Mouse (Mus musculus): ENCODE measurements around the gene Chst15. TPM values are rescaled to one million over a fixed set of nuclear protein-coding genes. Genes with fewer than 3 reads are reported as not detected.
A peak's percentile ranks its signal among the peaks of the same experiment; 100 is the strongest.

Gene Chst15
- polyA plus RNA-seq, 1 experiment from 2014 or later: 8.2 TPM

DNA sequence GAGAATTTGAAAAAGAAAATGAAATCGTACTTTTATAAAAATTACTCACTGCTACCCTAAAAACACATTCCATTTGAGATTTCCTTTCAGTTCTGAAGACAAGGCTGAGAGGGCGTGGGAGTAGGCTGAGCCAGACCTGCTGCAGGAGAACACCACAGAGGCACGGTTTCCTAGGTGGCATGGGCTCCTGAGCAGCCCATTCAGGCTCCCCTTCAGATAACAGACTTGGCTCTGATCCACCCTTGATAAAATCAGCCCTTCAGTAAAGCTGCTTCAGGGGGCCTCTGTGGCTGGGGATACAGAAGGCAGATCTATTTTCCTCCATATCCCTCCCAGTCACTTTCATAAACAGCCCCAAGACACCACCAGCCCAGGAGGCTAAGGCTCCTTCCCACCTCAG, 19.8 kb upstream of the Chst15 start:
- no peak for DNase-seq (ENCODE audit: low spot score)

DNA sequence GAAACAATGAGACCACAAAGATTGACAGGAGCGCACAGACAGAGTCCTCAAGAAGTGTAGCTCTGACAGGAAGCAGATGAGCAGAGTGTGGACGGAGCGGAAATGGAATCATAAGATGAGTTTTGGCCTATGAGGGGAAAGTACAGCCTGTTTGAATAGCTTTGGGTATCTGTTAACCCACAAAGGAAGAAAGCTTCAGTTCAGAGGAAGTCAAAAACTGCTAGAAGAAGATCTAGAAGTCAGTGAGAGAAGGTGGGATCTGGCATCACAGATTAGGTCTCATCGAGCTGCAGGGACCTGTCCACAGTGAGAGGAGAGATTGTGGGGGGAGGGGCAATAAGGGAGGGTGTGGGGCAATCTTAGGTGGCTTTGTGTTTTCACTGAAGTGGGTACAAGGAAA, 18.3 kb upstream of the Chst15 start:
- peak; percentile 65 for DNase-seq (ENCODE audit: low spot score)

DNA sequence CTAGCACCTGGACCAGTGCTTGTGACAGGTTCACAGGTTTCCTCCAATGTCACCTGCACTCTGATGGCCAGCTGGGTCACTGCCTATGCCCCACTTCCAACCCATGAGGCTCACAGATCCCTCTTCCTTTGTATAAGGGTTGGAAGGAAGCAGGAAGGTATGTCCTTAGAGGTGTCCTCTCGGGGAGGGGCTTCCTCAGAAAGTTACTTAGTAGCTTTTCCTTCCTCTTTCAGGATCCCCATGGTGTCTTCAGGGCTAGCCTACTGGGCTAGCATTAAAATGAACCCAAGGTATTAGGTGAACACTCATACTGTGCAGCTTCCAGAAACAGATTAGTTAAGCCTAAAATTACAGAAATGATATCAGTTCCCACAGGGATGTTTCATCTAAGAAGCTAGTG, 16.1 kb upstream of the Chst15 start:
- DNase-seq (ENCODE audit: low spot score): no peak

DNA sequence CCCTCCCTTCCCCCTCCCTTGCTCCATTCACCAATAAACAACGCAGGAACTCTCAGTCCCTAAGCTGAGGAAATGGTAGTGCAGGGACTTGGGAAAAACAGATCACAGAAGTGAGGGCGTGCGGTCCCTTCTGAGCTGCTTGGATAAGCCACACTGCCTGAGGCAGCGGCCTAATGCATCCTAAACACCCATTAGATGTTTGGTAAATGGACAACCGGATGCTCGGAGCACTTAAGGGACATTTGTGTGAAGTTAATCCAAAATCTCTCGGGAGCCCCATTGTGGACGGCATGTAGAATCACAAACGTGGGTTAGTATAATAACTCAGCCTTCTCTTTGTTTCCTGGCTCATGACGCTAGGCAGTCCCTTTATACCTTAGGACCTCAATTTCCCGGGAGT, 15.1 kb upstream of the Chst15 start:
- DNase-seq (ENCODE audit: low spot score): no peak

DNA sequence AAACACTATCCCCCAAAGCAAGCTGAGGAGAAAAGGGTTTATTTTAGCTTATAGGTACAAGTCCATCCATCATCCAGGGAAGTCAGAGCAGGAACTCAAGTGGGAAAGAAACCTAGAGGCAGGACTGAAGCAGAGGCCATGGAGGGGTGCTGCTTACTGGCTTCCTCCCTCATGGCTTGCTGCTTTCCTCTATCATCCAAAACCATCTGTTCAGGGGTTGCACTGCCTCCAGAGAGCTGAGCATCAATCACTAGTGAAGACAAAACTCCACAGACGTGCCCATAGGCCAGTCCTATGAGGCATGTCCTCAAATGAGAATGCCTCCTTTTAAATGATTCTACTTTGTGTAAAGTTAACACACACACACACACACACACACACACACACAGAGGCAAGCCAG, 13.2 kb upstream of the Chst15 start:
- no peak for DNase-seq (ENCODE audit: low spot score)

DNA sequence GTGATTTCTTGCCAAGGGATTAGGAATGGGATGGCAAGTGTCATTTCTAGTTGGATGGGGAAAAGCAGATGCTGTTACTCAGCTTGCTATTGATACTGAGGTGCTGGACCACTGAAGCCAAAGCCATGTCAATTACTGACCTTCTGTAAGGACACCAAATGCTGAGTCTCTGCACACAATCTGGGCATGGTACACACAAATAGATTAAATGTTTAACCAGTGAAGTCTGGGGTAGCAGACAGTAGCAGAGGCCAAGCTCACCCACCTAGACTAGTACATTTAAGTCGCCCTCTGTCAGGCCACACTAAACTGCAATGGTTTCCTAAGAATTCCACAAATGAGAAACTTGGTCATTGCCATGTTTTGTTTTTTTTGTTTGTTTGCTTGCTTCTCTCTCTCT, 11.6 kb upstream of the Chst15 start:
- no peak for DNase-seq (ENCODE audit: low spot score)

DNA sequence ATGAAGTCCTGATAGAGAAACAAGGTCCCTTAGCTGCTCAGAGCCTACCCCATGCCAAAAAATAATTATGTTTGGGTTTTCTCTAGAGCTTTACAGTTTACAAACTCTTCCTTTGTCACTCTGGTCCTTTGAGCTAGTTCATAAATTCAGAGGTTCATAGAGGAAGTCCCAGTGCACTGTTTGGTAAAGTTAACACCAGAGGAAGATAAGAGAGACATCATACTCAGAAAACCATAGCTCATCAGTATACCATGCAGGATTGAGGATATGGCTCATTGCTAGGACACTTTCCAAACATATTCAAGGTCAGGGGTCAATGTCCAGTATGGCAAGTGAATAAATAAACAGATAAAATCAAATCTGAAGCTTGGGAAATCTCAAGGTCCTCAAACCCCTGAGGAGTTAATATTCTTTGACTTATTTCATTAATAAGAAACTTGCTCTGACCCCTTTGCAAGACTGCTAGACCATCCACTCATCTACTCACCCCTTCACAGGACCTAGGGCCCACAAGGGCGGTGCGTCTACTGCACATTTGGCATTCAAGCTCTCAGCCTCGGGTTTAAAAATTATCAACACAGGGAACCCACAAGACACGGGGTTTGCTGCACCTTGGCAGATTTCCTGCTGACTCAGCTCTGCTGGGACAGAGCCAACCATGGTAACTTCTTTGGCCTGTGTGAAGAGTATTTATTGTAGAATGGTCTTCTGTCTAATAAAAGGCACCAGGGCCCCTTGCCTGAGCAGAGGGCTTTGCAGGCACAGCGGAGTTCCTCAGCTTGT, 8.7 kb upstream of the Chst15 start:
- no peak for DNase-seq (ENCODE audit: low spot score)

DNA sequence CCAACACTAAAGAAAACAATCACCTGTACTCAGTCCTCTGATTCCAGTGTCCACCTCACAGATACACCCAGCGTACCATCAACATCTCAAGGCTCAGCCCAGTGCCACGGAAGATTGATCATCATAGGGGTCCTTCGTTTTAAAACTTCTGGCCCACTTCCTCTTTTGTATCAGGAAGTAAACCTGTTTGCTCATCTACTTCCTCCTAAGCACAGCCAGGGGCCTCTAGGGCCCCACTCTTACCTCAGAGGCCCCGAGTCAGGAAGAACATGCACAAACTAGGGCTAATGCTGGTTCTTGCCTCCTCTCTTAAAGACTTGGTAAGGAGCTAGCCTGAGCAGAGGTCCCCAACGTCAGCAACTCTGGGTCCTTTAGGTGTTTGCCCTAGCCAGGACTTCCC, 6.4 kb upstream of the Chst15 start:
- DNase-seq (ENCODE audit: low spot score): peak; percentile 58

DNA sequence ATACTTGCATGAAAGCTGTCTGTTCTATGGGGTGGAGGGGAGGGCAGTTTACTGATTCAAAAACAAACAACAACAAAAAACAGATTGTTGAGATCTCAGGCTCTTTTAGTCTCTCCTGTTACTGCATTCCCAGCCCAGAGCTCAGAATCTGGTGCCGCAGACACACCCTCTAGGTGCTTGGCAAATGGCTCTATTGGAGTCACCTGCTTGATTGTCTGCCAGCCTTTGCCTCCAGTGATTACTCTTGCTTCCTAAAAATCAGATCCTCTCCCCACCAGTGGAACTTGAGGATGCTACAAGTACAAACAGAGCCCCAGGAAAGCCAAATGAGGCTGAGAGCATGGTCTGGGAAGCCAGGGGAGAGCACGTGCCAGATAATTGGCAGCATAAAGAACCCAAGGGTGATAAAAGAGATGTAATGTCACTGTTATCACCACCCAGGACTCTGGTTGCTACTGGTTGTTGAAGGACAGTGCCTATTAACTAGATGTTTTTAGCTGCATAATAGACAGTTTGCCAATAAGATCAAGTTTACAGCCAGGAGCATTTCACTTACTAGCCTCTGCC, 4.4 kb upstream of the Chst15 start:
- DNase-seq (ENCODE audit: low spot score): no peak

DNA sequence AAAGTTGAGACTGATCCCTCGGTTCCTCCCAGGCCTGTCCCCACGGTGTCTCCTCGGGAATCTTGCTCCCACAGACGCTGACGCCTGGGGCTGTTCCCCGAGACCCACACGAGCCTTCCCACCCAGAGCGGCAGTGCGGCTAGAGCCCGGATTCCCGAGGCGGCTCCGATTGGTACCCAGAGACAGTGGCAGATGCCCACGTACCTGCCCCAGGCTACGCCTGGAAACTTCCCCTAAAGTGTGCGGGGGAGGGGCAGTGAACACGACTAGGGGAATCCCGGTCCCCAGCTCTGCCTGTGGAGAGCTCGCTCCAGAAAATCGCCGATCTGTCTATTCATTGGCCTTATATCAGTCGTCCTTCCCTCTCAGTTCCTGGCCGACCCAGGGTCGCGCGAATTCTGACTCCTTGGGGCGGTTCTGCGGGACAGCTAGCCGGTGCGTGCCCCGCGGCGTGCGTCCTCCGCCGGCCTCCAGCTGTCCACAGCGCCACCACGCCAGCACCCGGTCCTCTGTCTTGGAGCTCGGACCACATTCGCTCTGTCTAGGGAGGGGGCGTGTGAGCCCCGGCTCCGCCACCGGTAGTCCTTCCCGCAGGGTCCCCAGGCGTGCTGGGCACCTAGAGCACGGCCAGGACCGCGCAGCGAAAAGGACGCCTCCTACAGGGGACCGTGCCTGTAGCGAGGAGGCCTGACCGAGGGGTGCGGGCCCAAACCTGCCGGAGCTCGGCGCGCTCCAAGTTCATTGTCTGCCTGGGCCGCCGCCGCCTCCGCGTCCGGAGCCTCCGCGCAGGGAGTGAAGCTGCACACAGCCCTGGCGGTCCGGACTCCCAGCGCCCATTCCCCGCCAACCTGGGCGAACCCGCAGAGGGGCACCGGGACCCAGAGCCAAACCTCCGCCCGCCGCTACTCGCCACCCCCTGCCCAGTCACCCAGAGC, 660 bp downstream of the Chst15 start:
- peak; percentile 66 for DNase-seq (ENCODE audit: low spot score)

DNA sequence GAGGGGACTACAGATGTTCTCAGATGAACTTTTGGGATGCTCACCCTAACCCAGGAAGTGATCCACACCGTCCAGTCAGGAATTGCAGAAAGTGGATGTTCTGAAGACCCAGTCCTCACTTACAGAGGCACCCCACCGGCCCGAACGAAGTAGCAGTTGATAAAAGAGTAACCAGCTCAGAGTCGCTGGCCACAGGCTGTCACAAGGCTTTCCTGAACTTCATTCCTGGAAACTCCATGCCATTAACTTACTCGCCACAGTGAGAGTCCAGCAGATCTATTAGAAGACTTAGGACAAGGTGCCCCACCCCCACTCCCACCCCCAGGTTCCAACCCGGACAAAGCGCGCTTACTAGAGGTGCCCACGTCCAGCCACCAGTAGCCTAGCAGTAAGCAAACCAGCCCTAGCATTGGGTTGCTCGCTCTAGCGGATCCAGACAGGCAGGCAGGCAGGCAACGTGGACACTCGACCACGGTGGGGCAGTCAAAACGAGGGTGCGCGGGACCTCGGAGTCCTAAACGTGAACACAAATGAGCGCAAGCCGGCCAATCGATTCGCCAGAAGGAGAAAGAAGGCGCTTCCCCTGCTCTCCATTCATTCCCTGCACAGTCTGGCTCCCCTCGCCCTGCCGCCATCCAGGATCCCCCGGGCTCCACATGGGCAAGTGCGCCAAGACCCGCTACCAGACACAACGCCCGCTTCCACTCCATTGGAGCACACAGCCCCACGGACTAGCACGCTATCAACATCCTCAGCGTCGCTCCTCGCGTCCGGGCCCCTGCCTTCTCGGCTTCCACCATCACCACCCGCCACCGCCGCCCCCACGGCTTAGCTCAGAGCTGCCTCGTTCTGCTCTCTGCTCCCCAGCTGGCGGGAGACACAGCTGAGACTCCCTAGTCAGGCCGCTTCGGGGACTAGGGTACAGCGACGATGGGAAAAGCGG, 1.6 kb downstream of the Chst15 start:
- DNase-seq (ENCODE audit: low spot score): peak; percentile 78

DNA sequence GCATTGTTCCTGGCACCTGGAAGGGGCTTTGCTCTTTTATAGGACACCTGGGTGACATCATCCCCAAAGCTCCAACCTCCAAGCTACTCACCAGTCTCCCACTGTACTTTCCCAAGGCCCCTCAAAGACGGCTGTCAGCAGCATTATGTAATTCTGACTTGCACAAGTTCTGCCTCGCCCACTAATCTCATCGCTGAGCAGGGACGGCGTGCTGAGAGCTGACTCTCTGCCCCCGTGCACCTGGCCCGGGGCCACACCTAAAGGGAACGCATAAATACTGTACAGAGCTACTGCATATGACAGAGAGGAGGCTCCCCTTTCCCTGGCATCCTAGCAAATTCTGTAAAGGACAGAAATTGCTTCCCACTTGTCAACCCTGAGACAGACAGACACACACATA, 4.6 kb downstream of the Chst15 start:
- no peak for DNase-seq (ENCODE audit: low spot score)

DNA sequence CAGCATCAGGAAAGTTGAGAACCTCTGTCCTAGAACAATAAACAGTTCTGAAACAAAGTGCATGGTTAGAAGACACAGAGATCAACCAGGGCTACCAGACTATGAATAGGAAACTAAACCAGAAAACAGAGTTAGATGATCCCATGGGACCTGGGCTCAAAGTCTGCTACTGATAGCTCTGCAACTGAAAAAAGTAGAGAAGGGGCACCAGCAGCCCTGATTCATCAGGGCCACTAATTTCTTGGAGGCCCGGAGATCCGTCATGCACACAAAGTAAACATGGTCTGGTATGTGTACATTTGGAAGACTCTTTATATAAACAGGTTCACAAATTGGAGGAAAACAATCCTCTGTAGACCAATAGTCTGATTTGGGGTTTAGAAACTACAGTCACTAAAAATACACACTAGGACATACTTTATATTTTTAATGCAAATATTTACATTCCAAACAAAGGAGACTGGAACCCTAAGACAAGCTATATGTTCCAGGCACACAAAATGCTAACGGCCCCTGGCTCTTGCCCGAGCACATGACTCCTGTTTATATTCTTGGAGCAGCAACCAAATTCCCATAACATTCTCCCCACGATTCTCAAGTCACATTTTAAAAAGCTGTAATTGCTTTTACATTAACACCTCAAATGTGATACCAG, 8.4 kb downstream of the Chst15 start:
- DNase-seq (ENCODE audit: low spot score): no peak

DNA sequence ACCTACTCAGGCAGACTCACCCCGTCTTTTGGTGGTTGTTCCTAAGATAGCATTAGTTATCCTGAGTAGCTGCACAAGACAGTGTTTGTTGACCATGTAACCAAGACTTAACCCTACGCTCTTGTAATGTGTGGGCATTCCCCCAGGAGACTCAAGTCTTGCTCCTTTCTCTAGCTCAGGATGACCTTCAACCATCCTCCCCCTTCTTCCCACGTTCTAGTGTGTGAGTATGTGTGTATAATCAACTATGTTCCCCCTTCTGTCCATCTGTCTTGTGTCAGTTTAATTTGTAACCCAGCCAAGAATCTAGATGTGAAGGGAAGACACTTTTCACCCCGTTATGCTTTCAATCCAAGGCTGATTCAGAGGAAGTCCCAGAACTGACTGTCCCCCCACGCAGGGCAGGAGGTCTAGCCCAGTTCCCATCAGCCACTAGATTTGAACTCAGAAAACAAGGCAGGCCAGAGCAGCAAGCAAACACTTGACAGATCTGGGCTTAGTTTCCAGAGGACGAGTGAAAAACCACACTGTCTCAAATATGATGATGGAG, 9.2 kb downstream of the Chst15 start:
- no peak for DNase-seq (ENCODE audit: low spot score)

DNA sequence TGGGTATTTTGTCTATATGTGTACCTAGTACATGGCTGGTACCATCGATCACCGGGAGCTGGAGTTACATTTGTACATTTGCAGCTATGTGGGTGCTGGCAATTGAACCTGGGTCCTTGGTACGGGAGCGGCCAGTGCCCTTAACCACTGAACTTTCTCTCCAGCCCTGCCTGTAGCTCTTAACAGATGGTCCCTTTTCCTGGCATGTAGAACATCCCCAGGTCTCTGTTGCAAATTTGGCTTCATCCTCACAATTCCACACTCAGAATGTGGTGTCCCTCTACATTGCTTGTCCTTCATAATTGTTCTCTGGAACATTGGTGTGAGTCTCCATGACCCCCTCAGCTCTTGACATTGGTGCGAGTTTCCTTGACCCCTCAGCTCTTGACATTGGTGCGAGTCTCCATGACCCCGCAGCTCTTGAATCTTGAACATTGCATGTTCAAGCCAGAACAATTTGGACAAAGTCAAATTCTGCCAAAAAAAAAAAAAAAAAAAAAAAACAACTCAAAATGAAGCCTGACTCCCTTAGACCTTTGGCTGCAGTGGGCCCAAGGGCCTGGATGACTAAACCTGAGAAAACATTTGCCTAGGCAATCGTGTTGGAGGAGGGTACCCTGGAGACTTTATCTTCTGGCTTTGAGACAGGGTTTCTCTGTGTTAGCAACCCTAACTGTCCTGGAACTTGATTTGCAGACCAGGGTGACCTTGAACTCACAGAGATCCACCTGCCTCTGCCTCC, 10.2 kb downstream of the Chst15 start:
- DNase-seq (ENCODE audit: low spot score): no peak

DNA sequence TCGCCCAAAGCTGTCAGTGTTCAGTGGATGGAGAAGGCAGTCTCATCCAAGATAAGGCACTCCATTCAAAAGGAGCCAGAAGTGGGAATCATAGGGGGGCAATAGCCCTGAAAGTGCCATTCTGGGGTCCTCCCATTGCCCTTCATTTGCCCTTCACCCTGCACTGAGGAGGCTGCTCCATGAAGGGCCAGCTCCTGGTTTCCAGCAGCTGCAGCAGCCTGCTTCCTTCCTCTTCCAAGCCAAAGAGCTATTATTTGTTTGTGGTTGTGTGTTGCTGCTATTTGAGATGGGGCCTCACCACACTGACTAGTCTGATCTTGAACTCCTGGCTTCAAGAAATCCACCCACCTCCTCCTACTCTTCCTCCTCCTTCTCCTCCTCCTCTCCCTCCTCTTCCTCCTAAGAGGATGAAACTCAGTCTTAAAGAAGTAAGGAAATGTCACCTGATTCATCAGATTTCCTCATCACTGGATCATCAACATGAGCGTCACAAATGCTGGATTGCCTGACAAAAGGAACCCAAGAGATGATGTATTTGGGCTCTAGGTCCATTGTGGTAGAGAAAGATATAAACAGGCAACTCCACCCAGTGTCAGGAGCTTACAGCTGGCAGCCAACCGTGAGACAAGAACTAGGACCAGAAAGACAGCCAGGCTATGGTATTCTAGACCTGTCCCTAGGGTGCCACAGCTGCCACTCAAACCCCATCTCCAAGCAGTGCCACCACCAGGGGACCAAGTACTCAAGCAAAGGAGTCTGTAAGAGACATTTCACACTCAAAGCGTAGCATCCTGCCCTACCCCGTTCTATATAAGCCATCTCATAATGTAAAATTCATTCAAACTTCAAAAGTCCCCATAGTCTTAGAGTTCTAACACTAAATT, 11.3 kb downstream of the Chst15 start:
- peak; percentile 15 for DNase-seq (ENCODE audit: low spot score)

DNA sequence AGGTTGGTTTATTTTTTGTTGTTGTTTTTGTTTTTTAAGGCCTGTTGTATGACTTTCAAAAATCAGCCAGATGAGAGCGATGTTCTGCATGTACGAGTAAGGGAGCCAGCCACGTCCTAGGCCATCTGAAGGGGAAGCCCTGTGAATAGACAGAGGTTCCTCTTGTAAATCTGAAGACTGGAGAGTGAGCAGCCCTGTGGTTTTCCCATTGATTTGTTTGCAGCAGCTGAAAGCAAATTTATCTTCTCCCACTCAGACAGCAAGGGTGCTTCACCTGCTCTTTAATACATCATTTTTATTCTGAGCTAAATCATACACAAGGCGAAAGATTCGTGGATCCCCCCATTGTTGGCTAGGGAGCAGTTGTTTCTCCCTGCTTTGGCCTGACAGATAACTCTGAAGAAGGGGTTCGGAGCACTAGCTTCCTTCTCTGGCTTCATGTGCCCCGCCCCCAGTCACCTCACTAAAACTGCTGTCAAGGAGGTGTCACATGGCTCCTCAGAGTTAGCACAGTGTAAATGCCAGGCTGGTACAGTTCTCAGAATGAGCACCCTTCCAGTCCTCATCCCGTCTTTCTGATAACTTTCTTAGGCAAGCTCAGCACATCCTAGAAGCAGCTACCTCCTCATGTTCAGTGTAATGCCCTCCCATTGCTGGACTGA, 12.5 kb downstream of the Chst15 start:
- peak; percentile 29 for DNase-seq (ENCODE audit: low spot score)

DNA sequence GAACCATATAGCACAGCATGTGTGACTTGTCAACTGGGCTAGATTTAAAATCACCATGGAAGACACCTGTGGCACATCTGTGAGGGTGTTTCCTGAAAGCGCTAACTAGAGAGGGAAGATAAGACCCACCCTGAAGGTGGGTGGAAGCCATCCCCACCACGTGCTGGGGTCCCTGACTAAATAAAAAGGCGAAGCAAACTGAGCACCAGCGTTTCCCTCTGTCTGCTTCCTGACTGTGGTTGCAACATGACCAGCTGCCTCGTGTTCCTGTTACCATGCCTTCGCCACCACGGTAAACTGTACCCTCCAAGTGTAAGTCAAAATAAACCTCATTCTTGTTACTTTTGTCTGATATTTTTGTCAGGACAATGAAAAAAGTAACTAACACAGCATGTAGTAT, 13.0 kb downstream of the Chst15 start:
- DNase-seq (ENCODE audit: low spot score): peak; percentile 73
